Mouse (Mus musculus): ENCODE results near the gene Cdhr4. TPM values are rescaled to one million over a fixed set of nuclear protein-coding genes. Genes with fewer than 3 reads are reported as not detected.

The Cdhr4 gene
- total RNA-seq, 2 experiments from 2014 or later, result 2.9 to 5.4 TPM

DNA sequence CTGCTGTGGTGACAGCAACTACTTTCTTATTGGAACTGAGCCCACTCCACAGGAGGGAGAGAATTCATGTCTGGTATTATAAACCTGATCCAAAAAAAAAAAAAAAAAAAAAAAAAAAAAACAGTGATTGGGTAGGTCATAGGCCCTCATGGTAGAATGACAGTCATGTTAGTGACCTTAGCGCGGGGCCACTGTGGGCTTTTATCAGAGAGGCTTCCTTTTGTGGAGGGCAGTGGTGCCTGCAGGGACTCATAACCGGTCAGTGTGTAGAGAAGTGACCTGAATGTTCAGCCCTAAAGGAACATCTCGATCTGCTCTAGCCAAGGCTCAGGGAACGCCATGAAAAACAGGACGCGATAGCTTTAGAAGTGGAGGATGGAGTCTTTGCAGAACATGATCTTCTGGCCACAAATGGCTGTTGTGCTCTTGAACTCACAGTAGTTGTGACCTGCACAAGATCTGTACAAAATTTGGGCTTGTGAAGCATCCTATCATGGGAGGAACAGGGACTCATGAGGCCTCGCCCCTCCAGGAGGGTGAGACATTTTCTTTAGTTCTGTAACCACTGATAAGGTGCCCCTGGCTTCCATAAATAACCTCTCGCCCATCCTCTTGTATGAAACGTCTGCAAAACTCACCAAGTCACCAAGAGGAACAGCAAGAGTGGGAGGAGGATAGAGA, 17.7 kb upstream of the Cdhr4 start:
- no peak for DNase-seq (ENCODE audit: low spot score in 2 of 2)

DNA sequence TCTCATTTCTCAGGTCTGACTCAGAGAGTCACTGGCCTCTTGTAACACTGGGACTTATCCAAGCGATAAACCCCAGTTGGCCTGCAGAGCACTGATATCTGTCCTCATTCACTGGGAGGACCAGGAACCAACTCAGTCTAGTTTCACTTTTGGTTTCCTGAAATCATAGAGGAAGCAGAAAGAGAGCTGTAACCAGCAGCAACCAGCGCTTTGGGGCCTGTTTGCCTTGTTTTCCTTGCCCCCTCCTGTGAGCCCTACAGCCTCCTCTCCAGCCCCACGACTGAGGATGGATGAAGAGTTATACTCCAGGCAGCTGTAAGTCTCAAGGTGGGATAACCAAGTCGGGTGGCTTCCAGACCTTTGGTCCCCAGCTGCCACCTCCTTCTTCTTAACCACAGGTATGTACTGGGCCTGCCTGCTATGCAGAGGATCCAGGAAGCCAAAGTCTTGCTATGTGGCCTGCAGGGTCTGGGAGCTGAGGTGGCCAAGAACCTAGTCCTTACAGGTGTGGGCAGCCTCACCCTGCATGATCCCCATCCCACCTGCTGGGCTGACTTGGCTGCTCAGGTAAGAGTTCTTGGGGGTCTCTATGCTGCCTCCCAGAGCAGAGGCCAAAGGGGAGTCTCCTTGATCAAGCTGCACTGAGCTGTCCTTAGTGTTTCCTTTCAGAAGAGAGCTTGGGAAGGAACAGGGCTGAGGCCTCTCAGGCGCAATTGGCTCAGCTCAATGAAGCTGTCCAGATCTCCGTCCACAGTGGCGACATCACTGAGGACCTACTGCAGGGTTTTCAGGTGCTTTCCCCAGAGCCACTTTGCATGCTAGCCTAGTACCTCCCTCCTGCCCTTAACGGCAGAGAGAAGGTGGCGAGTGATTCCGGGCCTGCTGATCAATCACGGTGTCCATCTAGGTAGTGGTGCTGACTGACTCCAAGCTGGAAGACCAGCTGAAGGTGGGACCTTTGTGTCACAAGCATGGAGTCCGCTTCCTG, 16.6 kb upstream of the Cdhr4 start, which contains the start of gene Uba7:
Uba7 (plus strand) TSS at position 107 of the 988 bp plus-strand sequence.
- no peak for DNase-seq (ENCODE audit: low spot score in 2 of 2)

DNA sequence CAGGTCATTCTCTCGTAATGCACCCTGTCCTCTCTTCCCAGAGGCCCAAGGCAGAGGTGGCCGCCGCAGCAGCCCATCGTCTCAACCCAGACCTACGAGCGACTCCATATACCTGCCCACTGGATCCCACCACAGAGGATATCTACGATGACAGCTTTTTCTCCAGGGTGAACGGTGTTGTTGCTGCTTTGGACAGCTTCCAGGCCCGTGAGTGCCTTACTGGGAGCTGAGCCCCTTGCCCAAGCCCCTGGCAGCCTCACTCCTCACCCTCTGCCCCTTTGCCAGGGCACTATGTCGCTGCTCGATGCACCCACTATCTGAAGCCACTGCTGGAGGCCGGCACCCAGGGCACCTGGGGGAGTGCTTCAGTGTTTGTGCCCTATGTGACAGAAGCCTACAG, 13.5 kb upstream of the Cdhr4 start:
- no peak for DNase-seq (ENCODE audit: low spot score in 2 of 2)

DNA sequence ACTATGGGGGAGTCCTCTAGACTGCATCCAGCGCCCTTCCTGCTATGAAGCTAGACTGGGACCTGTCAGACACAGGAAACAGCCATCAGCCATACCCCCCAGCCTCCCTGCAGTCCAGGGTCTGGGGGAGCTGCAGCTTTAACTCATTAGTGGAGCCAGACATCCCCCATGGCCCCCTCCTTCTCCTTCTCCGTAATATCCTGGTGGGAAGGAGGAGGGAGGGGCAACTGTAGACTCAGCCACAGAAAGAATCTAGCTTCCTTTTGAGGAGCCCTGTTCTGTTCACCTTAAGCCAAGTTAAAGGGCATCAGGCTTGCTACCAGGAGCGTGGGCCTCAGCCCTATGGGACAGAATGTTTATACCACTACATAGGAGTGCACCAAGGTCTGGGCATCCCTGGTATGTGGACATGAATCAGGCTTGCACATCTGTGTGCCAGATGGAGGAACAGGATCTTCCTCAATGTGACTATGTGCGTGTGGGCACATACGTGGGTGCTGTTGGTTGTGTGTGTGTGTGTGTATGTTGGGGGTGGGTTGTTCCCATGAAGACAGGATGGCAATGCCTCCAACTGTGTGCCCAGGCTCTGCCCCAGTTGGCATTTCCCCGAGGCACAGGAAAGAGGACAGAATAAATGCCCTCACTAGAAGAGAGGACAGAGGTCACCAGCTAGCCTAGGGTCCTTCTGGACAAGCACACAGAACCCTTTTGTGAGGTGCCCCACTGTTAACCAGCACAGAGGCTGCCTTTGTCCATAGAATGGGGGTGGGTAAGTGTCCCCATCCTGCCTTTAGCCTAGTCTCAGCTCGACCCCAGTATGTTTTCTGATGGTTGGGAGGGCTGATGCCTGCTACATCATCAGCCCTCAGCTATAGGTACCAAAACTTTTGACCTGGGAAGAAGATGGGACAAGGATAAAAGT, 10.4 kb upstream of the Cdhr4 start:
- no peak for DNase-seq (ENCODE audit: low spot score in 2 of 2)

DNA sequence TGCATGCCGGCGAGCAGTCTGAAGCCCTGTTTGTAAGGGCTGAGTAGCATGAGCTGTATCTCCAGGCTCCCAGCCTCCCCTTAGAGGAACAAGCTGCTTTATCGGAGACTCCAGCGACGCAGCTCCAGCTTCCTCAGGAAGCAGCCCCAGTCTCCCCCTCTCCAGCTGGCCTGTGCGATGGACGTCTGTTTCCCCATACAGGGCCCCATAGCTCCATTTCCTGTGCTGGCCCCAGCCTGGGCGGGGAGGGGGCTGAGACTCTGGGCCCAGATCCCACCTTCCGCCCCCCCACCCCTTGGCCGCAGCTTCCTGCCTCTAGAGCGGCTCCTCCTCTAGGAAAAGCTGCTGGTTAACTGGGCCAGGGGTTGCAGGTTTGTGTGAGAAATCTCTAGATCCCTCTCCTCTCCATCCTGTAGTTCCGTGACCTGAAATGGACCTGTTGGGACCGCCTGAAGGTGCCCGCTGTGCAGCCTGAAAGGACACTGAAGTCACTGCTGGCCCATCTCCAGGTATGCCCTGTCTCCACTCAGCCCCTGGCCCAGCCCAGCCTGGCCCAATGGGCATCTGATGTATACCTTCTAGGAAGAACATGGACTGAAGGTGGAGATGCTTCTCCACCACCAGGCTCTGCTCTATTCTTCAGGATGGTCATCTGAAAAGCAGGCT, 9.5 kb upstream of the Cdhr4 start, which contains the start of gene Gm20661:
Gm20661 (plus strand) TSS at position 378 of the 666 bp plus-strand sequence.
- DNase-seq (ENCODE audit: low spot score in 2 of 2), result peak in 1 of 2 experiments; percentile 49

DNA sequence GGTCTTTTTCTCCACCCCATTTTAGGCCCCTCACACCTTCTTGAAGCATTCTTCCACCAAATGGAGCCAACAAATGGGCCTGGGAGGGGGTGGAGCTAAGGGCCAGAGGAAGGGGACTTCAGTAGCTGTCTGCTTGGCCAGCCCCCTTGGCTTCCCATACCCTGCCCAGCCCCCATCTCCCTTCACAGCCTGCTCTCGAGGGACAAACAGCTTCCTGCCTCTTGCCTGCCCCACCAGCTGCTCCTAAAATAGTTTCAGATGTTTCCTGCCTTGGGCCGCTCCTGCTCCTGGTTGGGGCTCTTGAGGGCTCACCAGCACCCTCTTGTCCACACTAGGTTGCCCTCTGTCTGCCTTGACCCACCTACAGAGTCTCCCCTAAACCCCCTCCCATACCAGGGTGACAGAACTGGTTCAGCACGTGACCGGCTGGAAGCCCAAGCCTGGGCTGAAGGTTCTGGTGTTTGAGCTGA, 8.8 kb upstream of the Cdhr4 start:
- peak in 1 of 2 experiments; percentile 41 for DNase-seq (ENCODE audit: low spot score in 2 of 2)

DNA sequence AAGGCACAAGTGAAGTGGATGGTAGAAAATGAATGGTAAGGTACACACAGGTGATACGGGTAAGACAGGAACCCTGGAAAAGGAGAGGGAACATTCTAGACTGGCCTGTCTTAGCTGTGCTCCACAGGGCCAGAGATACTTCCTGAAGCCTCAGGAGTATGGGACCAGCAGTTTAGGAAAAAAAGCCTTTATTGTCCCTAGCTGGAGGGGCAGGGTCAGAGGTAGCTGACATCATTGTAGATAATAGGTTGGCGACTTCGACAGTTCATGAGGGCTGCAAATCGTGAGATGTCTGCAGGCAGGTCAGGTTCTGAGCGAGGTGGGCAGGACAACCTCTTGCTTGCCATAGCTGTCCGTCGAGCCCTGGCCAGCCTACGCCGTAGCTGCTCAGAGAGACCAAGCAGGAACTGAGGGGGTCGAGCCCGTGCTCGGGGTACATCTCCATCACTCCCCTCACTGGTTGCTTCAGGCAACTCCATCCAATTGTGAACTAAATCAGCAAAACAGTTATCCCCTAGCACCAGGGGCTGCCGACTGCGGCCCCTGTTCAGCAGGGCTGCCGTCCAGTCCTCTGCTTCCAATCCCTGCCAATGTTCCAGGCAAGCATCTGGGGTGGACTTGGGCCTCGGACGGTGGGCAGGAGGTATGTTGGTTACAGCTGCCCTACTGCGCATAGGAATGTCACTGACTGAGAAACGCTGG, 8.1 kb upstream of the Cdhr4 start:
- DNase-seq (ENCODE audit: low spot score in 2 of 2), result no peak

DNA sequence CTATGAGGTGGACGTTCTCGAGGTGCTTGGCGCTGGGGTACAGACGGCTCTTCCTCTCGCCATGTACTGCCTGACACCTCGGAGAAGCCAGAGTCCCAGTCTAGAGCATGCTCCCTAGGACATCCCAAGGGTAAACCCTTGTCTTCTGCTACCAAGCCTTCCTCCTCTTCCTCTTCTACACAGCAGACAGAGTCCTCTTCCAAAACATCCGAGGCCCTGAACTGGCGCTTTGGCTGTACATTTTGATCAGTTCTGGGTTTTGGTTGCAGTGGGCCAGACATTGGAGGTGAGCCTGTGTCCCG, 7.6 kb upstream of the Cdhr4 start:
- DNase-seq (ENCODE audit: low spot score in 2 of 2), result no peak

DNA sequence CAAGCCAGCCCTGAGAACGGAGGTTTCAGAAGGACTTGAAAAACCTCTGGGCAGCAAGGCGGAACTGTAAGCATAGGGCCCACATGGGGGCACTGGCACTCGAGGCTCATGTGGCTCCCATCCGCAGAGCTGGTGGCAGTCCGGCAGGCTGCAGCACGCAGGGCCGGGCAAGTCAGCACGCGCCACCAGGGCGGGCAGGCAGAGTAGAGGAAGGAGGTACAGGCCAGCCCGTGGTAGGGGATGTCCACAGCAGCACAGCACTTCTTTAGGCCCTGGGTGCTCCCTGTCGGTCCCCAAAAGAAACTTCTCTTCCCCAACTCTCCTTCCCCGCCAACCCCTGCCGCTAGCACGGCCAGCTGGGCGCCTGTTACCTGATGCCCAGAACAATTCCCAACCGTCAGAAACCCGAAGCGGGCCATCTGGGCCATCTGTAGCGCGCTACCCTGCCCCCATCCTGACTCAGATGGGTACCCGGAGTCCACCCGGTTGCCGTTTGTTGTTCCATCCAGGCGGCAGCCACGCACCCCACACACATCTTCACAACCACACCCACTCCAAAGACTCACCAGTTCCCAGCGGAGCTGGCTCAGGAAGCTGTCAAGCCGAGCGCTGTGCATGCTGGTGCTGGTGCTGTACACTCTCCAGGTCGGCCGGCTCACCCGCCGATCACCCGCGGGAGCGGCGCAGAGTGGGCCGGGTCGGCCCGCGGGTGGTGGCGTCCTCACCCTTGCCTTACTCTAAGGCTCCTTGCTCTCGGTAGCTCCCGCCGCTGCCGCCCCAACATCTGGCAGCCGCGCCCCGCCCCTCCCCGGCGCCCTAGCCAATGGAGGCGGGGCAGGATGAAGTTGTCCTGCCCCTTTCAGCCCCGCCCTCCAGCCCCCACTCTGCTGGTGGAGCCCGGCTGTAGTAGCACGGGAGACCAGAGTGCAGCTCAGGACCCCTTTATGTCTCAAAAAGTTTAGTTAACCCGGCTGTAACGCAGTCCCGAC, 6.9 kb upstream of the Cdhr4 start, which contains the start of gene Inka1:
Inka1 (minus strand) TSS at position 749 of the 989 bp plus-strand sequence.
- DNase-seq (ENCODE audit: low spot score in 2 of 2), result peak; percentile 68 to 80

DNA sequence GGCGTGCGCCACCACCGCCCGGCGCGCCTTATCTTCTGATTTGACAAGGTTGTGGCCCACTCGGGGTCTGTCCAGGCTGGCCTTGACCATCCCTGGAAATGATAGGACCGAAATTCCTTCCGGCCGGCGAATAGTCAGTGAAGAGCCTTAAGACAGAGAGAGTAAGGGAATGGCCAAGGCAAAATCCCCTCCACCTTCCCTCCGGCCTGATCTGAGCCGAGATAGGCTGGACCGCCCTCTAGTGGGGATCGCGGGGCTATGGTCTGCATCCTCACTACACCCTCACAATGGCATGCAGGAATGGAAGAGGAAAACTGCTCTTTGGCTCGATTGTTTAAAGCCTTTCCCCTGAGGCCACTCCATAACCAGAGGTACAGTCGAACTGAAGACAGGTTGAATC, 5.9 kb upstream of the Cdhr4 start:
- peak; percentile 52 to 71 for DNase-seq (ENCODE audit: low spot score in 2 of 2)

DNA sequence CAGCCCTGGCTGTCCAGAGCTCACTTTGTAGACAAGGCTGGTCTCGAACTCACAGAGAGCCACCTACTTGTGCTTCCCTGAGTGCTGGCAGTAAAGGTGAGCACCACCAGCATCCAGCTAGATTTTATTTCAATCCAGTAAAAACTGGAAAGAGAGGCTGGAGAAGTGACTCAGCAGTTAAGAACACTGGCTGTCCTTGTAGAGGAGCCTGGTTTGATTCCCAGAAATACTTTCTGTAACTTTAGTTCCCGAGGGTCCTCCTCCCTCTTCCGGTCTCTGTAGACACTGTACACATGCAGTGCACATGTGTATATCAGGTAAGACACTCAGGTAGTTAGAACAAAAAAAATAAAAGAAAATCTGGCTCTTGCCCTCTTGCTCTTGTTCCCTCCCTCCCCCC, 4.3 kb upstream of the Cdhr4 start:
- no peak for DNase-seq (ENCODE audit: low spot score in 2 of 2)

DNA sequence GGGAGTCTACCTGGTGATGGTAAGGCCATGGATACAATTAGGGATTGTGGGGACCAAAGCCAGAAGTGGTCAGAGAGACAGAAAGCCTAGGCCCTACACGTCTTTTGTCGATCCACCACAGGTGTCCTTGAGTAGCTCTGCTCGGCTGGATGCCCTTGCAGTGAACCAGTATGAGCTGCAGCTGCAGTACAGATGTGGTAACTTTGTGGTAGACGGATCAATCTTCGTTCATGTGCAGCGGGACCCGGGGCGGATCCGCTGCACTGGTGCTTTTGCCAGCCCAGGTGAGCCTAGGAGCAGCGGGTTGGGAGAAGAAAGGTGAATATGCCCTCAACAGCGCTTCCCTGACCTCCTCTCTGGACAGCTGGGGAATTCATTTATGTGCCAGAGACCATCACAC, 716 bp downstream of the Cdhr4 start:
- no peak for DNase-seq (ENCODE audit: low spot score in 2 of 2)

DNA sequence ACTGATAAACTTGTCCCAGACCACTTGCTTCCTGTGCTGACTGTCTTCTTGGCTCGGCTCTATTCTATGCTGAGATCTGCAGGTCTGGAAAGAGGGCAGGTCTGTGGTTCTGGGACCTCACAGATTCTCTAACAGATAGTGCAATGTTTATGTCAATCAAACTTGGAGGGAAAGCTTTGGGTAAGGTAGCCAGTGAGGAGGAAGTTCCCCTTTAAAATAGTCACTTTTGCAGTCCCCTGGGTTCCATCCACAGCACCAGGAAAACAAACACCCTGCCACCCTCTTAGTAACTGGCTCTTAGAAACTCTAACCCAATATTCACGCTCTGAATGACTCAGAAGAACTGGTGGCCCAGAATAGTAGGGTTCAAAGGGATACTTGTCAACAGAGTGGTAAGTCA, 2.2 kb downstream of the Cdhr4 start:
- no peak for DNase-seq (ENCODE audit: low spot score in 2 of 2)

DNA sequence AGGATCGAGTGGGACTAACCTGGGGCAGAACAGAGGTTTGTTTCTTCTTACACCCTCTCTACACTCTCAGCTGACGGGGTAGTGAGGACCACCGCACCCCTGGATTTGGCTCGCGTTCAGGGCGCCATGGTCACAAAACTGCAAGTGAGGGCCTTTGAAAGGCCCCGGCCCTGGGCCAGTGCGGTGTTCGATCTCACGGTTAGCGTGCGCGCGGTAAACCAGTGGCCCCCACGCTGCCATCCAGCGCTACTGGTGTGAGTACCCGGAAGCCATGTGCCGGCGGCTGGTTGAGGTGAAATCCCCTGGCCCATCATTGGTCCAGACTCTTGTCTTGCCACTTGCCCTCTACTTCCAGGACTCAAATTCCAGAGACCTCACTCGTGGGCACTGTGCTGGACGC, 3.2 kb downstream of the Cdhr4 start:
- DNase-seq (ENCODE audit: low spot score in 2 of 2), result no peak

DNA sequence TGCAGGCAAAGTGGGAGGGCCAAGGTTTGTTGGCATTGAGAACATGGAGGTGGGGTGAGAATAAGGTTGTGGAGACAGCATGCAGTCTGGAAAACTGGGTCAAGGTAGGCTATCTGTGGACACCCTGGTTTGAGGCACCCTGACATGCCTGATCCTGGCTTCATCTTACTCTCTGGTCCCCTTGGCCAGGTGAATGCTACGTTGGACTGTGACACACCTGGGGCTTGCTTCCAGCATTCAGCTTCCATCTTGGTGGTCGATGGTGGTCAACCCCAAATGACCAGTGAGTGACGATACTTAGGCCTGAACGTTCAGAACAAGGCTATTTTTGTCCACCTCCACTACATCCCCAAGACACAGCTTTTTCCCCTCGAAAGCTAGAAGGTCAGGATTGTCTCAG, 3.8 kb downstream of the Cdhr4 start, which contains the start of gene Gm20662:
Gm20662 (plus strand) TSS at position 301 of the 400 bp plus-strand sequence.
- no peak for DNase-seq (ENCODE audit: low spot score in 2 of 2)

DNA sequence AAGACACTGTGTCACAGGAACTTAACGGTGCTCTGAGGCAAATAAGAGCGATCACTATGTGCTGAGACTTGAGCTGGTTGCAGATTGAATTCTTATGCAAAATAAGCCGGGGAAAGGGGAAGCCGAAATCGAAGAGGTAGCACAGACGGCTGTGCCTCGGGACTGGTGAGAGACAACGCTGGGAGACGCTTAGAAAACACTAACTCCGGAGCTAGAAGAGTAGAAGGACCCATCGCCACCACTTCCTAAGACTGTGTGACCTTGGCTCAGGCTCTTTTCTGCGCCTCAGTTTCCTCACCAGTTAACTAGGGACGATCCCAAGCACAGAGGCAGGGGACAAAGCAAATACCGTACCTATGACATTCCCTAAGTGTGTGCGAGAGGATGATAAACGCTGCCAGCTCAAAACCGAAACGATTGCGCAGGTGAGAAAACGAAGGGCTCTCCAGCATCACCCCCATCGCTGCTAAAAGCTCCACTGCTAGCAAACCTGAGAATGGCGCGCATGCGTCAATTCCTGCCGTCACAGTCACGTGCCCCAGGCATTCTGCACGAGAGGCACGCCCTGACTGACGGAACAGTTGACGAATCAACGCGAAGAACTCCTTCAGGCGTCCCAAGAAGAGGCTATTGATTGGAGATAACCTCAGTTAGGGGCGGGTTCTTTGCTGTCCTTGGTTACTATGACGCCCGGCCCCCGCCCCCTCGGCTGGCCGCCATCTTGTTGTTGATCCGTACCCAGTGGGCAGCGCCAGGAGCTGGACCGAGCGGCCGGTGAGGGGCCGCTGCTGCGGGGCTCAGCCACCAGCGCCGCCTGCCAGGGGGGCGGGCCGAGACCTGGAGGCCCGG, 9.8 kb downstream of the Cdhr4 start, which contains the start of gene Ip6k1:
Ip6k1 (plus strand) TSS at position 580 of the 849 bp plus-strand sequence.
- peak; percentile 98 to 99 for DNase-seq (ENCODE audit: low spot score in 2 of 2)

DNA sequence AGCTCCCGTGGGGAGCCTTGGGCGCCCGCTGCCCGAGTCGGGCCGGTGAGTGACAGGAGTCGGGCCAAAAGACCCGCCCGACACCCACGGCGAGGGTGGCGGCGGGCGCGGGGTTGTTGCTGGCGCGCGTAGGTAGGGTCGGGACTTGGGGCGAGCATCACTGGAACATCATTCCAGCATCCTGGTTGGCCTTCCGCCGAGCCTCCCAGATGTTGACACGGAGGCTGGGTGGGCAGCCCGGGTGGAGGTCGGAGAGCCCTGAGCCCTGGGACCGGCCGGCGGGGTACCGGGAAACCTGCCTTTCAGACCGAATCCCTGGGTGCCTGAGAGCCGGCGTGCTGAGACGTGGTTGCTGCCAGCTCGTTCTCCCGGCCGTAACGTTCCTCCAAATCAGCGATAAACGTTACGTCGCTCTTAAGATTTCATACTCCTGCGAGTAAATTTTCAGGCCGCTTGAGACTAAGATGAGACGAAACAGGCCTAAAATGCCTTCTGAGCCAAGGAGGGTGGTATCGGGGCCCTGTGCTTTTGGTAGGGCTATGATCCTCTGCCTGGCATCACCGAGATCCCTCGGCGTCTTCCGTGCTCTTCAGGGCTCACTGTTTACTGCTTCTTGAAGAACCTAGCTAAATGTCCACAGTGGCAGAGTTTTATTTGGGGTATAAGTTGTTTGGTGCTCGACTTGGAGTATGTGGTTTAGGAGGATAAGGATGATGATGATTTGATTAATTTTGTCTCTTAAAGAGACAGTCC, 10.7 kb downstream of the Cdhr4 start:
- no peak for DNase-seq (ENCODE audit: low spot score in 2 of 2)

Measured in adrenal gland, postnatal 4 days (tissue).